Mouse (Mus musculus): ENCODE data around the gene Rhbdd3. TPM values are rescaled to one million over a fixed set of nuclear protein-coding genes. Genes with fewer than 3 reads are reported as not detected.
"Not testable (repeated sequence)": the region's sequence is repeated elsewhere in the genome, so short reads cannot be mapped to it uniquely, and the experiment has no call there.

Gene Rhbdd3
- polyA plus RNA-seq, 1 experiment from 2014 or later = 19.6 TPM

DNA sequence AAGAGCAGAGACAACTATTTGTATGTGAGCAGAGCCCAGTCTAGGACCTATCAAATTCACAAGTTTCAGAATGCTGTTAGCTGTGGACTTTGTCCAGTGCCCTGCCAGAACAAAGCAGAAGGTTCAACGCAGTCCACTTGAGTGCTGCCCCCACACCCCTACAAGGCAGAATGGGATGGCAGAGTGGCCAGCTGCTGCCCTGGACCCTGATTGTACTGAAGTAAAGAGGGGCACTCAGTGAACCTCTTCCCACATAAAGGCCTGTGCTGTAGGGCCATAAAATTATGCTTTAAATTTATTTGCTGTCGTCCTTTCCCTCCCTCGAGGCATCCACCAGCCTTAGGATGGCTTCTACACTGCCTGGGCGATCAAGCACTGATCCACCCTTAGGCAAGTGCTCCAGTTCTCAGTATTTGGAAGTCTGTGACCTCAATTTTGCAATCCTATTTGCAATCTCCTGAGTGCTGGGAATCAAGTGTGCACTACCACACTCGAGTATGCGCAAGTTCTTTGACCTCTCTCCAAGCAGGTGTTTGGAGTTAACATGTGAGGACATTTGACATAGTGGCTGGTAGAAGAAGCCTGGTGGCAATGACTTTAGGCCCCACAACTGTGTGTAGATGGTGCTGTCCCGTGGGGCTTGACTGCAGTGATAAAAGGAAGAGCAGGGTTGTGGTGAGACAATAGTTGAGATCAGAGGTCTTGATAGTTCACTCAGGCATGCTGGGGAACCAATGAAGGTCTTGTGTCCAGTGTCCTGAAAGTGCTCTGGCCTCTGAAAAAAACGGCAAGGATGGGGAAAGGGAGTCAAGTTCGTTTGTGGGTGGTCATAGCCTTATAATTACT is 30.4 kb upstream of the Rhbdd3 start:
- TF ChIP-seq EP300 (optimal IDR thresholded peaks at IDR 0.05) (no peak), CTCF (IDR thresholded peaks at IDR 0.05; ENCODE audit: low read depth) (no peak)
- Histone ChIP-seq H3K27ac (replicated peaks) (no peak overlapping the region), H3K9me3 (ENCODE audit: control insufficient read depth, low read length) (no peaks in the 10 kb centered on the region), H3K4me2 (replicated peaks; ENCODE audit: low read depth) (no peak overlapping the region), H3K4me1 (replicated peaks; ENCODE audit: control insufficient read depth, insufficient read depth) (peaks cover 7% of the 10 kb centered on the region), H3K4me3 (ENCODE audit: low read depth, low read length) (no peak overlapping the region), H3K36me3 (ENCODE audit: control insufficient read depth, insufficient read depth, low read length) (peaks cover 29% of the 10 kb centered on the region), H3K9ac (ENCODE audit: low read length) (no peak overlapping the region), H3K27me3 (ENCODE audit: control insufficient read depth, insufficient read depth, low read length) (no peaks in the 10 kb centered on the region)
- ATAC-seq (ENCODE audit: low FRiP score, low TSS enrichment) (no peak), DNase-seq (ENCODE audit: low spot score) (no peak)
- 74% methylated on average over 9 of the region's 9 CpGs for WGBS

DNA sequence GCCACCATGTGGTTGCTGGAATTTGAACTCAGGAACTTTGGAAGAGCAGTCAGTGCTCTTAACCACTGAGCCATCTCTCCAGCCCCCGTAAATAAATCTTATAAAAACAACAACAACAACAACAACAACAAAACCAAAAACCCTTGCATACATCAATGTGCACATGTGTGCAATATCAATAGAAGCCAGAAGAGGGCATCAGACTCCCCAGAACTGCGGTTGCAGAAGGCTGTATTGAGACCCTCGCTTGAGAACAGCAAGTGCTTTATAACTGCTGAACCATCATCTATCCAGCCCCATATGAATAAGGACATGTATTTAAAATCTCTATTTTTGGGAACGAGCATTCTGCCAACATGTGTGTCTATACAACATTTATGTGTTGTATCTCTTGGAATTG is 23.8 kb upstream of the Rhbdd3 start:
- Histone ChIP-seq H3K9me3 (ENCODE audit: control insufficient read depth, low read length) (no peaks in the 10 kb centered on the region), H3K9ac (ENCODE audit: low read length) (no peak overlapping the region), H3K36me3 (ENCODE audit: control insufficient read depth, insufficient read depth, low read length) (peaks cover 38% of the 10 kb centered on the region), H3K4me2 (replicated peaks; ENCODE audit: low read depth) (no peak overlapping the region), H3K4me3 (ENCODE audit: low read depth, low read length) (no peak overlapping the region), H3K27ac (replicated peaks) (no peak overlapping the region), H3K27me3 (ENCODE audit: control insufficient read depth, insufficient read depth, low read length) (no peaks in the 10 kb centered on the region), H3K4me1 (replicated peaks; ENCODE audit: control insufficient read depth, insufficient read depth) (no peaks in the 10 kb centered on the region)
- no peak for ATAC-seq (ENCODE audit: low FRiP score, low TSS enrichment)
- no peak for DNase-seq (ENCODE audit: low spot score)
- 72% methylated on average over 4 of the region's 4 CpGs for WGBS
- peak; percentile 68 for TF ChIP-seq CTCF (IDR thresholded peaks at IDR 0.05; ENCODE audit: low read depth)
- TF ChIP-seq EP300 (optimal IDR thresholded peaks at IDR 0.05) = no peak

GRCm38 (mm10) chr11:5075760-5076159 is 23.0 kb upstream of the Rhbdd3 start:
- Histone ChIP-seq H3K27ac (replicated peaks) (no peak overlapping the region), H3K9me3 (ENCODE audit: control insufficient read depth, low read length) (no peaks in the 10 kb centered on the region), H3K4me3 (ENCODE audit: low read depth, low read length) (no peak overlapping the region), H3K4me1 (replicated peaks; ENCODE audit: control insufficient read depth, insufficient read depth) (no peaks in the 10 kb centered on the region), H3K9ac (ENCODE audit: low read length) (no peak overlapping the region), H3K27me3 (ENCODE audit: control insufficient read depth, insufficient read depth, low read length) (no peaks in the 10 kb centered on the region), H3K36me3 (ENCODE audit: control insufficient read depth, insufficient read depth, low read length) (peaks cover 36% of the 10 kb centered on the region), H3K4me2 (replicated peaks; ENCODE audit: low read depth) (no peak overlapping the region)
- DNase-seq (ENCODE audit: low spot score) = no peak
- ATAC-seq (ENCODE audit: low FRiP score, low TSS enrichment) = no peak
- TF ChIP-seq CTCF (IDR thresholded peaks at IDR 0.05; ENCODE audit: low read depth) = peak; percentile 51
- TF ChIP-seq EP300 (optimal IDR thresholded peaks at IDR 0.05) = no peak

- H3K9me3 ChIP-seq (ENCODE audit: control insufficient read depth, low read length) = not testable (repeated sequence)
Observed at GRCm38 (mm10) chr11:5076843-5077242, 21.9 kb upstream of the Rhbdd3 start.

DNA sequence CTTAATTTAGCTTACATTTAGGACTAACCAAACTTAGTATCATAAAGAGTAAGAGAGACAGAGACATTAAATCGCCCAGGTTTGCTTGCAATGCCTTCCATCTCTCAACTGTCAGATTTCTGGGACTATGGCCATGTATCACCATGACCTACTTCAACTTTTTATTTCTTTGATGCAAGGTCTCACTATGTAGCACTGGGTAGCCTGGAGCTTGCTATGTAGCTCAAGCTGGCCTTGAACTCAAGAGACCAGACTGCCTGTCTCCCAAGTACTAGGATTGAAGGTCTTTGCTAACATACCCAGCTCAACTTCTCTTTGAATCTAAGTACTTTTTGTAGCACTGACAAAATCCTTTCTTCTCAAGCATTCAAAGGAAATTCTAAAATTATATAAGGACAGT is 9.6 kb upstream of the Rhbdd3 start:
- H3K4me1 ChIP-seq (replicated peaks; ENCODE audit: control insufficient read depth, insufficient read depth) = no peaks in the 10 kb centered on the region
- H3K9me3 ChIP-seq (ENCODE audit: control insufficient read depth, low read length) = no peaks in the 10 kb centered on the region
- no peaks in the 10 kb centered on the region for H3K27me3 ChIP-seq (ENCODE audit: control insufficient read depth, insufficient read depth, low read length)
- no peak overlapping the region for H3K27ac ChIP-seq (replicated peaks)
- DNase-seq (ENCODE audit: low spot score) (no peak), ATAC-seq (ENCODE audit: low FRiP score, low TSS enrichment) (no peak)
- no peak overlapping the region for H3K4me3 ChIP-seq (ENCODE audit: low read depth, low read length)
- TF ChIP-seq EP300 (optimal IDR thresholded peaks at IDR 0.05) (no peak), CTCF (IDR thresholded peaks at IDR 0.05; ENCODE audit: low read depth) (no peak)
- WGBS = 88% methylated on average over 1 of the region's 1 CpGs
- H3K4me2 ChIP-seq (replicated peaks; ENCODE audit: low read depth) = no peak overlapping the region
- no peak overlapping the region for H3K9ac ChIP-seq (ENCODE audit: low read length)
- peaks cover 37% of the 10 kb centered on the region for H3K36me3 ChIP-seq (ENCODE audit: control insufficient read depth, insufficient read depth, low read length)

More at GRCm38 (mm10) chr11:5076843-5077242, 21.9 kb upstream of the Rhbdd3 start:
- H3K27ac ChIP-seq (replicated peaks); H3K9ac ChIP-seq (ENCODE audit: low read length); H3K4me3 ChIP-seq (ENCODE audit: low read depth, low read length); H3K4me2 ChIP-seq (replicated peaks; ENCODE audit: low read depth); ATAC-seq (ENCODE audit: low FRiP score, low TSS enrichment); DNase-seq (ENCODE audit: low spot score); H3K4me1 ChIP-seq (replicated peaks; ENCODE audit: control insufficient read depth, insufficient read depth); H3K27me3 ChIP-seq (ENCODE audit: control insufficient read depth, insufficient read depth, low read length): not testable (repeated sequence)
- WGBS = 92% methylated on average over 4 of the region's 5 CpGs
- H3K36me3 ChIP-seq (ENCODE audit: control insufficient read depth, insufficient read depth, low read length) = peaks cover 35% of the 10 kb centered on the region

DNA sequence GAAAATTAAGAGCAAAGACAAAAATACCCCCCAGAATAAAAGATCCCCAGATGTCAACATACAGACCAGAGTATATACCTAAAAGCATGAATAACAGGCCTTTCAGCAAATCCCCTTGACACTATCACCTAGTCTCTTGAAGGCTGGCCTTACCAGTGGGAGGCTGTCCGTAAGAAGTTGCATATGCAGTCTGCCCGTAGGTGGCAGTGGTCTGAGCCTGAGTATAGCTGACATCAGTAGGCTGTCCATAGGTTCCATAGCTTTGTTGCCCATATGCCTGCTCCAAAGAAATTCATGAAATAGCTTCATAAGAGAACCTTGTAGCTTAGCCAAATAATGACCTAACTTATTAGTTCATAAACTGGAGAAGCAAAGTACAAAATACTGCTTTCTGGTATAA is 7.0 kb upstream of the Rhbdd3 start:
- Histone ChIP-seq H3K4me2 (replicated peaks; ENCODE audit: low read depth) (no peak overlapping the region), H3K36me3 (ENCODE audit: control insufficient read depth, insufficient read depth, low read length) (peaks cover 17% of the 10 kb centered on the region), H3K4me3 (ENCODE audit: low read depth, low read length) (no peak overlapping the region), H3K9ac (ENCODE audit: low read length) (no peak overlapping the region), H3K9me3 (ENCODE audit: control insufficient read depth, low read length) (no peaks in the 10 kb centered on the region), H3K4me1 (replicated peaks; ENCODE audit: control insufficient read depth, insufficient read depth) (no peaks in the 10 kb centered on the region), H3K27me3 (ENCODE audit: control insufficient read depth, insufficient read depth, low read length) (no peaks in the 10 kb centered on the region), H3K27ac (replicated peaks) (no peak overlapping the region)
- TF ChIP-seq EP300 (optimal IDR thresholded peaks at IDR 0.05) = no peak
- TF ChIP-seq CTCF (IDR thresholded peaks at IDR 0.05; ENCODE audit: low read depth) = peak; percentile 65
- peak; percentile 48 for DNase-seq (ENCODE audit: low spot score)
- 28% methylated on average over 2 of the region's 2 CpGs for WGBS
- peak; percentile 79 for ATAC-seq (ENCODE audit: low FRiP score, low TSS enrichment)
